Mouse (Mus musculus) cortical plate, adult 2 months (tissue): ENCODE measurements around the gene Stum. TPM values are rescaled to one million over a fixed set of nuclear protein-coding genes. Genes with fewer than 3 reads are reported as not detected.
A peak's percentile ranks its signal among the peaks of the same experiment; 100 is the strongest.

Experiments
- H3K27ac ChIP-seq: fragments of 200-500 bp; 2 replicates; pipeline ENCODE4 v1.5.1; 2012; ENCODE audit warnings: low read length, control low read depth, inconsistent platforms; ENCODE audit not compliant: insufficient read depth
- H3K4me1 ChIP-seq: fragments of 200-500 bp; 2 replicates; pipeline ENCODE4 v1.6.1; 2011; ENCODE audit warnings: low read length; ENCODE audit not compliant: control insufficient read depth, insufficient read depth
- H3K4me3 ChIP-seq: fragments of 200-500 bp; 2 replicates; pipeline ENCODE4 v1.5.1; 2011; ENCODE audit warnings: mild to moderate bottlenecking, low read length, control low read depth; ENCODE audit not compliant: insufficient read depth
- CTCF ChIP-seq: fragments of 200-500 bp; IDR thresholded peaks from 2 replicates; pipeline ENCODE4 v1.5.1; 2011; ENCODE audit warnings: mild to moderate bottlenecking, control low read depth, low read length; ENCODE audit not compliant: insufficient read depth; ENCODE audit errors: extremely low read depth
- POLR2A ChIP-seq: fragments of 200-500 bp; IDR thresholded peaks from 2 replicates; pipeline ENCODE4 v1.6.1; 2011; ENCODE audit warnings: mild to moderate bottlenecking, low read length, control low read depth; ENCODE audit not compliant: insufficient read depth; ENCODE audit errors: extremely low read depth
- polyA plus RNA-seq: library from polyadenylated mRNA; depleted of rRNA; stranded (reverse); fragments of >200 nt; gene quantifications from 2 replicates; pipeline ENCODE4 v1.2.3, GENCODE M21; 2012

The Stum gene
- polyA plus RNA-seq, 1 experiment: 93.7 TPM

DNA sequence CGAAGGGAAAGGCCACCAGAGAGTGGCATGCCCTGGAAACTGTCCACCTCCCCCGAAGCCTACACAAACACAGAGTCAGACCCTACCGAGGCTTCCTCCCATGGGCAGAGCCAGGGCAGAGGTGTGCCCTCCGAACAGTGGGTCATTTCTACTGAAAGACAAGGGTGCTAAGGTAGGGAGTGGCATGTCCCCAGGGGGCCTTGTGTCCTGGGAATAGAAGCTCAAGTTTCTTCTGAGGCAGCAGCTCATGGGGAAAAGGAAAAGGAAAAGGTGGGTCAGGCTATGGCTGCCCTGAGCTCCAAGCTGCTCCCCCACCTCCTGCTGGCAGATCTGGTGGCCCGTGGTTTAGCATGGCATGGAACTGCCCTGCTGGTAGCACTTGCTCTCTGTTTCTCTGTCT lies 73.5 kb downstream of the Stum start:
- TF ChIP-seq POLR2A: no peak
- TF ChIP-seq CTCF: no peak
- no peak overlapping the region for H3K27ac ChIP-seq
- H3K4me1 ChIP-seq: 0 out of 2 replicates have a peak, but pooled peaks cover 3% of the 10 kb centered on the region
- no peak overlapping the region for H3K4me3 ChIP-seq

- Histone ChIP-seq H3K4me3 (no peak overlapping the region), H3K27ac (peak overlapping the region; percentile 42), H3K4me1 (0 out of 2 replicates have a peak, but pooled peaks cover 5% of the 10 kb centered on the region)
- TF ChIP-seq POLR2A: no peak
Observed at GRCm38 (mm10) chr1:180408832-180409231, 74.5 kb downstream of the Stum start.

- Histone ChIP-seq H3K4me3 (no peak overlapping the region), H3K4me1 (0 out of 2 replicates have a peak, but pooled peaks cover 5% of the 10 kb centered on the region), H3K27ac (peak overlapping the region; percentile 42)
- no peak for TF ChIP-seq POLR2A
- TF ChIP-seq CTCF: no peak
Observed at GRCm38 (mm10) chr1:180407727-180408719, 75.3 kb downstream of the Stum start.

DNA sequence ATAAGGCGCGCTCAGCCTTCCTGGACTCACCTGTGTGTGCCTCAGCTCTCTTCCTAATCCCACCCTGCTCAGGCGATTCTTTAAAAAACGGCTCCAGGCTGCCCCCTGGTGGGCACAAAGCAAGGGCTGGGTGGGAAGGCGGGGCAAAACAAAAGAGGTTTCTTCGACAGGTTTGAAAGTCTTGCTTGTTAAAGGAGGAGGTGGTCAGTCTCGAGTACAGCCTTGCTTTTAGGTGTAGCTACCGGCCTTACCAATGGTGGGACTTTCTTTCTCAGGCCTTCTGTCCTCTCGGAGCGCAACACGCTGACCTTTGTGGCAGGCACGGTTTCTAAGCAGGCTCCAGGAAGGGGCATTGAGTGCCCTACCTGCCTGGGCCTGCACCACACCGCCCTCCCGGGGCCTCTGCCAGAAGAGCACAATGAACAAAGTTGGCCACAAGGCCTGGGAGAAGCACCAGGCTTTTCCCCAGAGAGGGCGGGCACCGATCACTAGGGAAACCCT lies 76.1 kb downstream of the Stum start:
- Histone ChIP-seq H3K27ac (peak overlapping the region; percentile 20; the same call in 1 of the 2 replicates), H3K4me1 (0 out of 2 replicates have a peak, but pooled peaks cover 5% of the 10 kb centered on the region)
- peak; percentile 69 for TF ChIP-seq CTCF
- TF ChIP-seq POLR2A: no peak

GRCm38 (mm10) chr1:180406336-180407035 lies 76.8 kb downstream of the Stum start:
- Histone ChIP-seq H3K4me1 (0 out of 2 replicates have a peak, but pooled peaks cover 5% of the 10 kb centered on the region), H3K27ac (peak overlapping the region; percentile 63), H3K4me3 (no peak overlapping the region)
- TF ChIP-seq CTCF (no peak), POLR2A (no peak)

More for the DNA sequence above, 76.1 kb downstream of the Stum start:
- no peak overlapping the region for H3K4me3 ChIP-seq

- H3K27ac ChIP-seq: peak overlapping the region; percentile 88
- TF ChIP-seq CTCF (no peak), POLR2A (no peak)
- H3K4me3 ChIP-seq: no peak overlapping the region
- 0 out of 2 replicates have a peak, but pooled peaks cover 5% of the 10 kb centered on the region for H3K4me1 ChIP-seq
Observed at GRCm38 (mm10) chr1:180405576-180406335, 77.5 kb downstream of the Stum start.

DNA sequence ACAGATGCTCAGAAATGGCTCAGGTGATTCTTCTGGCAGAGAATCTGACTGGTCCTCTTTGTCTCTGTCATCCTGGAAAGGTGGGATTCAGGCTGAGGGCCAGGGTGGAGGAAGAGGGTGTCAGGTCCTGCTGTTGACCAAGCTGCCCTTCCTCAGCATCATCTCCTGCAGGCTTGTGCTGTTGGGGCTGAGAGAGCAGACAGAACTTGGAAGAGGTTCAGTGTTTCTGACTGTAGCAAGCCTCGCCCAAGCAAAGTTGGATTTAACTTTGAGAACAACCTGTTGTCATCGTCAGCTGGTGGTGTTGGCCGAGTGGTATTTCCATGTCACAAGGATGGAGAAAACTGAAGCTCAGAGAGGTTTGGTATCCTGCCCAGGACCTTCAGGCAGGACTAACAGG lies 78.6 kb downstream of the Stum start:
- H3K4me3 ChIP-seq: no peak overlapping the region
- no peak for TF ChIP-seq CTCF
- TF ChIP-seq POLR2A: no peak
- H3K27ac ChIP-seq: peak overlapping the region; percentile 88
- 0 out of 2 replicates have a peak, but pooled peaks cover 5% of the 10 kb centered on the region for H3K4me1 ChIP-seq

DNA sequence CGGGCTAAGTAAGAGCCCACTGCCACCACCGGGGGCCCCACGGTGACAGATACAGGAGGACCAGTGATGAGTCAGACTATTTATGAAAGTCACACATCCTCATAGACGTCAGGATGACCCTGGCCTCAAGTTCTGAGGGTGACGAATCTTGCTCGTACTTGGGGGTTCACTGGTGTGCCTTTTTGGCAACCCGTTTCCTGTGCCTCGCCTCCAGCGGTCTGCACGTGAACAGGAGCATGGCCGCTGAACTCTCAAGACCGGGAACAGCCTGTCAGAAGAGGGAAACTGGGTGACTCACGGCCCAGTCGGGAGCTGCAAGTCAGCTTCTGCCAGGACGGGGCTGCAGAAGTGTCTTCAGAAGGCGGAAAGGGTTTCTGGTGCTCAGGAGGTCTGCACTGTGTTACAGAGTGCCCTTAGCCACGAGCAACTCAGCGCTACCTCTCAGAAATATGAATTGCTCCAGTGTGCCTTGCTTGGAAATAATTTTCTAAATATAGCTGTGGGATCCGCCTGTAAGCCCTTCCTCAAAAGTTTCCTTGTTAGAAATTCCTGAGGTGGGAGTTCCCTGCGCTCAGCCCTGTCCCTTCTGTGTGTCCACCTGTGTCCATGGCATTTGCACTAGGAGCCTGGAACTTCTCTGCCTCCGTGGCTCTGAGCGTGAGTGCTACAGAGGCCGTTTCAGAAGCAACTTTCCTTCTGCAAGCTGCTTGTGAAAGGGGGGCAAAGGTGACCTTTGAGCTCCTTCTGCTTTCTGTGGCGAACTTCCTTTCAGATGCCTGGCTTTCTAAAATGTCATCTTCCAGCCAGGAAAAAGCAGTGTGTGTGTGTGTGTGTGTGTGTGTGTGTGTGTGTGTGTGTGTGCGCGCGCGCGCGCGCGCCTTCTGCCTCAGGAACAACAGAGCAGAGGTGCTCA lies 79.4 kb downstream of the Stum start:
- Histone ChIP-seq H3K27ac (peak overlapping the region; percentile 88), H3K4me3 (no peak overlapping the region), H3K4me1 (0 out of 2 replicates have a peak, but pooled peaks cover 5% of the 10 kb centered on the region)
- TF ChIP-seq CTCF: no peak
- TF ChIP-seq POLR2A: 0 out of 2 replicates have a peak, but pooled peaks have one; percentile 14
